Mouse (Mus musculus) right cerebral cortex, postnatal 25 days (tissue): Measurements from ENCODE around the gene Camkk2.
A peak's percentile ranks its signal among the peaks of the same experiment; 100 is the strongest.

Experiments used
- DNase-seq: peaks from one replicate; pipeline ENCODE4 v3.0.0; 2022

The Camkk2 gene

DNA sequence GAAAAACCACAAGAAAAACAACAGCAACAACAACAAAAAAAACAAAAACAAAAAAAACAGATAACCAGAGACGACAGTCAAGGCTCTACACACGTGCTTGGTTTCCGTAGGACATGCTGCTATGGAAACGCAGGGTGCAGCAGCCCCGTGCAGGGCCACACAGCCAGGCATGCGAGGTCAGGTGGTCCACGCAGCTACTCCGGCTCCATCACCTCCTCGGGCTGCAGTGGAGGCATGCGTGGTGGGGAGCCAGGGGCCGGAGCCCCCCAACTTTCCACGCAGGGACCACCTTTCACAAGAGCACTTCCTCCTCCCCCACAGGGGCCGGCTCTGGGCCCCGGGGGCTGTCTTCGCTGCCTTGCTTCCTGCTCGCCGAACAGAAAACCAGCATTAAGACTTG lies 45.3 kb downstream of the Camkk2 start:
- DNase-seq = no peak

DNA sequence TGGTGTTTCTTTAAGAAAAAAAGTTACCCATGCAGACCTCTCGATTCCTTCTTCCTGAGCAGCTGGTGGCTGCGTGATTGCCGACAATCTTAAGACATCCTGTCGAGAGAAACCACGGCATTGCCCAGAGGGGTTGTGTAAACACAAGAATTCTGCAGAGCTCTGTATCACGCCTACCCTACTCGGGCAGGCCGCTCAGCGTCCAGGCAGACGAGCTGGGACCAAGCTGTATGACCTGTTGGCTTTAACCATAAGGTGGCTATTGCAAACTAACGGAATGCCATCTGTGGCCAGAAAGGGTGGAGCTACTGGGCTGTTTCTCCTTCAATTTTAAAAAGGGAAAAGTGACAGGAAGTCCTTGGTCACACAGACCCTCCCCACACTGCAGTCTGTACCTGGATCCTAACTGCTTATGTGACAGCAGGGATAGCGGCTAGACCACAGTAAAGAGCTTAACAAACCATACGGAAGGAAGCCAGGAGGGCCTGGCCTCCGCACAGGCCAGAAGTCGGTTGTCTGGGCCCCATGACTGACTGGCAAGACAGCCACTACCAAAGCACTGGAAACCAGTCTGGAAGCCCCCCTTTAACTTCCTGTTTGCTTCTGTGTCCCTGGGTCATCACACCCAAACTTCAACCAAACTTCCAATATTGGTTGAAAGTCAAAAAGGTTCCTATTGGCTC lies 47.1 kb downstream of the Camkk2 start:
- DNase-seq = no peak

DNA sequence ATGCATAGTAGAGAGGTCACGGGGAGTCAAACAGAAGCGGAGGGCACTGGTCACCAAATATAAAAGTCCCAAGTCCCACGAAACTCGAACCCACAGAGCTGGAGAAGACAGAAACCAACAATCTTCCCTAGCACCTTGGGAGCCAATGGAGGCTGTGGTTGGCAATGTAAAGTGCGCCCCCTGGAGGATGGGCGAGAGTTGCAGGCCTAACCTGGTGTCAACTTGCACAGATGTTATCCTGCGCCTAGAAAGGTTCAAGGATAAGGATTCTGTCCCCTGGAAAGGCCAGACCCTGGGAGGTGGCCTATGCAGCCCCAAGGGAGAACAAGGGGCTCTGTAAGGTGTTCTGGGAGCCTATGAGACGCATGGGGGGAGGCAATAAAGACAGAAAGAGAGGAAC lies 47.9 kb downstream of the Camkk2 start:
- peak; percentile 46 for DNase-seq

DNA sequence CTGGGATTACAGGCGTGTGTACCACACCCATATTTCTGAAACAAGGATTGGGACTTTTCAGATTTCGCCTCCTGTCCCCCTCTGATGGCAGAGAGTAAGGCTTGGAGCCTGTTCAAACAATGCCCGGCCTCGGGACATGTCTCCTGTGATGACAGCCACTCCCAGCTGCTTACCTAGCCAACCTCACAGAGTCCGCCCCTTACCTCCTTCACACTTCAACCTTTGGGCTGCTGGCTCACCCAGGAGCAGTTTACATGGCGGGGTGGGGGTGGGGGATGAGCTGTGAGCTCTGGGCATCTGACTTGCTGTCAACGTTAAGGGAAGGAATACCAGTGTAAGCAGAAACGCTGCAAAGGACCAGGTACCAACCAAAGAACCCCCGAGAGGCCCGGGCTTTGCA lies 48.4 kb downstream of the Camkk2 start:
- DNase-seq = no peak

DNA sequence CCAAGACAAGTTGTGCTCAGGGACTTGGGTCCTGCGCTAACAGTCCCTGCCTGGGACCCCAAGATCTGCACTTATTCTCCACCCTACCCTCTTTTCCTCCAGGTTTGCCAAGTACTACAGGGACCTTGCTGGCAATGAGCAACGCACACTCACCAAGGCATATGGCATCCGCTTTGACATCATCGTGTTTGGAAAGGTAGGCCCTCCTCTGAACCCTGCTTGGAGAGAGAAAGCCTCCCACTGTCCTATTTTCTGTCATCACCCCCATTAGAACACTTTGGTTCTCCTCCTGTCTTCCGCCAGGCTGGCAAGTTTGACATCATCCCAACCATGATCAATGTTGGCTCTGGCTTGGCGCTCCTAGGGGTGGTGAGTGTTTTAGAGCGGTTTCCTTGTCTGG lies 52.1 kb downstream of the Camkk2 start:
- DNase-seq = no peak

DNA sequence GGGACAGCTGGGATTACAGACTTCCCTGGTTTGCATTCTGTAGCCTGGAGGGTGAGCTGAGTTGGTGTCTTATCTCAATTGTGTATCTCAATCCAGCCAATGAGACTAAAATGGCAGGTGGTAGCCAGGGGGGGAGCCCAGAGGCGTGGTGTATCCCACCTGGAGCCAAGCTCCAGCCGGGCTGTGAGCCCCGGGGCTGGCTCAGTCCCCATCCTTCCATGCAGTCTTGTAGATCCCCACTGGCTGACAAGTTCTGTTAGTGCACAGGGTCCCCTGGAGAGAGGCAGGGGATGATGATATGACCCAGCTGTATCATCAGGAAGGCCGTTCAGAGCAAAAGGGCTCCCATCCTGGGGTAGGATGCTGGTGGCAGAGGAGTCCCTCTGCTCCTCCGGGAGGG lies 52.6 kb downstream of the Camkk2 start:
- no peak for DNase-seq

DNA sequence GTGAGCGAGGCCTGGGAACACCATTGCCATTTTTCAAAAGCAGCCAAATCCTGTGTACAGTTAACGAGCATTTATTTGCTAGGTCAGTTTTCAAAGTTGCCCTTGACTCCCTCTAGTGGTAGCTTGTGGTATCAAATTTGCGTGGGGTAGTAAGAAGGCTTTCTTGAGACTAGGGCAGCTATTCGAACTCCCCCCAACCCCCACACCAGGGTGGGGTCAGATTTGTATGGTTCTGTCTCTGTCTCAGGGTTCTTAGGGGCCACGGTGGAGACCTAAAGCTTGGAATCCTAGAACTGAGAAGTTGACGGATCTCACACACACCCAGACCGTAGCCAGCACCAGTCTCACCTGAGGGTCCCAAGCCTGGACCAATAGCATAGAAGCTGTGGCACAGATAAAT lies 53.1 kb downstream of the Camkk2 start:
- peak; percentile 52 for DNase-seq

DNA sequence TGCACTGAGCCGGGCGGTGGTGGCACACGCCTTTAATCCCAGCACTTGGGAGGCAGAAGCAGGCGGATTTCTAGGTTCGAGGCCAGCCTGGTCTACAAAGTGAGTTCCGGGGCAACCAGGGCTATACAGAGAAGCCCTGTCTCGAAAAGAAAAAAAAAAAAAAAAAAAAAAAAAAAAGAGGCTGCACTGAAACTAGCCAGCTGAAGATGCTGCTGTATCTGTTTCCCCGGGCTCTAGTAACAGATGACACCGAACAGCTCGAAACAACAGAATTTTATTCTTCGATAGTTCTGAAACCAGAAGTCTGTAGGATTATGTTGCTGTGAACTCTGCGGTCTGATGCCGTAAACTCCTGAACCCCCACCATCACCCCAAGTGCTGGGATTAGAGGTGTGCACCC lies 53.8 kb downstream of the Camkk2 start:
- DNase-seq = no peak

DNA sequence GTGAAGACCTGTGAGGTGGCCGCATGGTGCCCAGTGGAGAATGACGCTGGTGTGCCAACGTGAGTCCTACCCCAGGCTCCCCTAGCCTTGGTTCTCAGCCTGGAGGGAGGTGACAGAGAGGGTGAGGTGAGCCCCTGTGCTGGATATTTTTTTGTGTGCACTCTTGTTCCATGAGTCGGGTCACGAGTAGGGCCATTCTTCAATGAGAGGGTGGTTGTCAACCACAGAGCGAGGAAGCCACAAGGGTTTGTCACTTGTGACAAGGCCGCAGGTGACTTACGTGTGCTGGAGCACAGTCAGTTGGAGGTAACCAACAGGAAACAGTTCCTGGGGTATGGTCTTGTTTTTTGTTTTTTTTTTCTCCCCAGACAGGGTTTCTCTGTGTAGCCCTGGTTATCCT lies 60.0 kb downstream of the Camkk2 start:
- no peak for DNase-seq

DNA sequence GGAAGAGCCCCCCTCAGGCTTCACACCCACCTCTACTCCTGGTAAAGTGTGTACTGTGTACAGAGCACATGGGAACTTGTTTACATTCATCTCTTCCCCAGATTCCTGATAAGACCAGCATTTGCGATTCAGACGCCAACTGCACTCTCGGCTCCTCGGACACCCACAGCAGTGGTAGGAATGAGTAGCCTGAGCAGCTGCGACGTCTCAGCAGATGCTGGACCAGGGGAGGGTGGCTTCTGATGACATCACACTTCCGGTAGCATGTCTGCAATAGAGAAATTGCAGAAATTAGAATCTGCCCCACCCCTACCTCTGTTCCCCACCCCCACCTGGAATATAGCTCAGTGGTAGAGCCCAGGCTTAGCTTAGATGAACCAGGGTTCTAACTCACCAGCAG lies 60.8 kb downstream of the Camkk2 start:
- no peak for DNase-seq

DNA sequence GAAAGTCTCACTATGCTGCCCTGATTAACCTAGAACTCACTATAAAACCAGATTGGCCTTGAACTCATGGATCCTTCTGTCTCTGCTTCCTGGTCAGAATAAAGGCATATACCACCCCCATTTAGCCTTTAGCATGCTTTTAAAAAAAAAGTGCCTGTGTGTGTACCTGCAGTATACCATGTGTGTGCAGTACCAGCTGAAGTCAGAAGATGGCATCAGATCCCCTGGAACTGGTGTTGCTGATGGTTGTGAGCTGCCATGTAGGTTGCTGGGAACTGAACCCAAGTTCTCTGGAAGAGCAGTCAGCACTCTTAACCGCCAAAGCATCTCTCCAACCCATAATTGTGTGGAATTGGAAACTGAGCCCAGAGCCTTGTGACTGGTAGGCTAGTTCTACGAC lies 62.4 kb downstream of the Camkk2 start:
- no peak for DNase-seq

DNA sequence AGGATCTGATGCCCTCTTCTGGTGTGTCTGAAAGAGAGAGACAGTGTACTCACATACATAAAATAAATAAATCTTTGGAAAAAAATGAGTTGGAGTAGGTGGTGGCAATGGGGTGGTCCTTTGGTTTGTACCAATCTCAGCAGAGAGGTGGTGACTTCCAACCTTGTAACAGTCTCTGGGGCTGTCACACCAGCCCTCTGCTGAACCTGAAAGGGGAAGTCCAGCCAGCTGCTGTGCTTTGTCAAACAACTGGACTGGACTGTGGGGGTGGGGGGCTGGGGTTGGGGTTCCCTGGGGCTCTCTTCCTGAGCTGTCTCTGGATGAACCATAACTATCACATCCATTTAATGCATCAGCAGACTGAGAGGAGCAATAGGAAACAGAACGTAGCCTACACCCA lies 63.5 kb downstream of the Camkk2 start:
- no peak for DNase-seq

DNA sequence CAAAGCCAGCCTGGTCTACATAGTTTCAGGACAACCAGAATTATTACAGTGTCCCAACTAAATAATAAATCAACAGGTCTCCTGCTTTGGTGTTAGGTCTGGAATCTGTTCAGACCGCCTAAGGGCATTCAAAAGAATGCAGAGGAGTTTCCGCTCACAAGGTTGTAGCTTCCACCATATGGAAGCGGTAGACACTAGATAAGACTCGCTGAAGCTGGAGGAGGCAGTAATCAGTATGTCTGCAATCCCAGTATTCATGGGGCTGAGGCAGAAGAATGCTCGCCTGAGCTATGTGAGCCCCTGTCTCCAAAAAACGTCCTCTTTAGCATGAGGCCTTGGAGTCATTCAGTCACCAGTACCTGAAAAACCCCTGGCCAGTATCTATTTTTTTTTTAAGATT lies 70.4 kb downstream of the Camkk2 start:
- DNase-seq = no peak

DNA sequence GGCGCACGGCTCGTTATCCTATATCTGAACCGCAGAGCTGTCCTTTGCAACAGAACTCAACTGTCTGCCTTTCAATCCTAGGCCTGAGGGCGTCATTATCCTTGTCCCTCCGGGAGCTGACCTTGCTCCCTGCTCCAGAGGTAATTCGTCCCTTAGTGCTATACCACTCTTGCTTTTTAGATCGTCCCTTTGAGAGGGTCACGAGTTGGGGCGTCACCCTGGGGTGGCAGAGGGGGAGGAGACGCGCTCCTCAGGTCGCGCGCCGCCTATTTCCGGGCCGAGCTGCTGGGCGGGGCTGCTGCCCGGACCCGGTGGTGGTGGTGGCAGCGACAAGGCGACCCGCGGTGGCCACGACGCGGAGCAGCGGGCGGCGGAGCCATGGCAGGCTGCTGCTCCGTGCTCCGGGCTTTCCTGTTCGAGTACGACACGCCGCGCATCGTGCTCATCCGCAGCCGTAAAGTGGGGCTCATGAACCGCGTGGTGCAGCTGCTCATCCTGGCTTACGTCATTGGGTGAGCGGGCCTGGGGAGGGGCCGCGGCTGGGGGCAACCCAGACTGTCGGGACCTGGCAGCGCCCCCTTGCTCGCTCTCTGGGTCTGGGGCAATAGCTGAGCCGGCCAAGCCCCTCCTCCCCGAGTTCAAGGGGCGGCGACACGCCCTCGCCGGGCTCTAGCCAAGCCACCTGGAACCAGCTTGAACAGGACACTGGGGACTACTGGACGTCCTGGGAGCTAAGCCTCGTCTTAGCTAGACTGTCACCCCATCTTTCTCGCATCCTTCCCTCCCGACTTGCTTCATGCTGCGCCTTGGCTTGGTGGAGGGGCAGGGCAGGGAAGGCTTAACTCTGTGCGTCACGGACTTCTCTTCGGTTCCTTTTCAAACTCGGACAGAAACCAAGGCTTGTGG lies 71.7 kb downstream of the Camkk2 start, which contains the start of gene P2rx4:
TSS of gene P2rx4 (plus strand) at position 269 of the 906 bp plus-strand sequence.
- peak; percentile 88 for DNase-seq

DNA sequence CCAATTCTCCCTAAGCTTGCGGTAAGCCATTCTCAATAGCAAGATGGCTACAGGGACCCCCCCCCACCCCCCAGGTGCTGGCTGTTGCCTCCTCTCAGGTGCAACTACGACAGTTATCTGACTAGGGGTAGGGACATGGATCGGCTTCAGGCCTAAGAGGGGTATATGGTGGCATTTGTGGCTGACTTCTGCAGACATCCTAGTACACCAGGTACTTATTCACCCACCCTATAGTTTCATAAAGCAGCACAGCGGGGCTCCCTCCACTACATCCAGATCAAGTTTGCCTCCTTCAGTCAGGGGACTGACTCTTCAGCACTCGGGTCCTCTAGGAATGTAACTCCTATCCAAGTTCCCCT lies 72.3 kb downstream of the Camkk2 start:
- no peak for DNase-seq

DNA sequence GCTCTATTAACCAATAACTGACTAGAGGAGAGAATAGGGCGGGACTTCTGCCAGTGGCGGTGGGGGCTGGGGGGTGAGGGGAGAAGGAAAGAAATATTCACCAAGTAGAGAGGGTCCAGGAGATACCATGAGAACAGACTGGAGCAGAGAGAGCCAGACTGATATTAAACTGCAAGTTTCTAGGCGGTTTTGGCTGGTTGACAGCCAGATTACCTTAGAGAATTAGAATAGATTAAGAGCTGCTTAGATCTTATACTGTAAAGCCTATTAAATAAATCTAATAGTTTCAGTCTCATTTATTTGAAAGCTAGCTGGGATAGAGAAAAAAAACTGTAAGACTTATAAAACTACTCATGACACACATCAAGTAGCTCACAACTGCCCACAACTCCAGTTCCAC lies 74.0 kb downstream of the Camkk2 start:
- DNase-seq = no peak

DNA sequence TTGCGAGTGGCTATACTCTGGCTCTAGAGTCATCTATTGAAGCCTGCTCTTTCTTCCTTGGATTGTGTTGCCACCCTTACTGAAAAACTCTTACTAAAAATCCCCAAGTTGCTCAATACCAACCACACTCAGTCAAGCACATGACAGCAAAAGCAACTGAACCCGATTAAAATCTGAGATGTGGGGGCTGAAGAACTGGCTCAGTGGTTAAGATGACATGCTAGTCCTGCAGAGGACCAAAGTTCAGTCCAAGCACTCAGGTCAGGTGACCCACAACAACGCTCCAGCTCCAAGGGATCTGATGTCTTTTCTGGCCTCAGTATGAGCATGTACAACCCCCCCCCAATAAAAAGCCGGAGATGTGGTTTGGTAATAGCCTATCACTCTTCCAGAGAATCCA lies 74.6 kb downstream of the Camkk2 start:
- no peak for DNase-seq

DNA sequence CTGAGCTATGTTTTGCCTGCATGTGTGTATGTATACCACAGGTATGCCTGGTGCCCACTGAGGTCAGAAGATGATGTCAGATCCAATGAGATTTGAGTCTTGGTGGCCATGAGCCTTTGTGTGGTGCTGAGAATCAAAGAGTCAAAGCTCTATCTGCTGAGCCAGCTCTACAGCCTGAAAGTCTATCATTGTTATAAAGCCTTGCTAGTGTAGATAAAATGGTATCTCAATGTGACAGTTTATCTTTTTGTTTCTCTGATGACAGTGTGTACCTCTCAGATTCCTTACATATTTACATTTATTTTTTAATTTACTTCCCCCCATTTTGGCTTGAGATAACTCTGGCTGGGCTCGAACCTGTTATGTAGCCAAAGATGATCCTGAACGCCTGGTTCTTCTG lies 75.6 kb downstream of the Camkk2 start:
- DNase-seq = no peak

DNA sequence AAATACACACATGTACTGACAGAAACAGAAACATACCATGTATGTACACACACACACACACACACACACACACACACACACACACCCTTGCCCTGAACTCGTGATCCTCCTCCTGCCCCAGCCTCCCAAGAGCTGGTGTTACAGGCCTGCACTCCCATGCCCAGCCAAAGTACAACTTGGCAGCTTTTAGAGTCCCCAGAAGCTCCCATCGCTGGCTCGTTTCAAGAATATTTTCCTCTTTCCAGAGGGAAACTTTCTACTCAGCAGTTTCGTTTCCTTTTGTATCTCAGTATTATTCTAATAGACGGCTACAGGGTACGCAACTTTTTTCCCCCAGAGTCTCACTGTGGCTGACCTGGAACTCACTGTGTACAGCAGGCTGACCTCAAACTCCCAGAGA lies 77.1 kb downstream of the Camkk2 start:
- no peak for DNase-seq

DNA sequence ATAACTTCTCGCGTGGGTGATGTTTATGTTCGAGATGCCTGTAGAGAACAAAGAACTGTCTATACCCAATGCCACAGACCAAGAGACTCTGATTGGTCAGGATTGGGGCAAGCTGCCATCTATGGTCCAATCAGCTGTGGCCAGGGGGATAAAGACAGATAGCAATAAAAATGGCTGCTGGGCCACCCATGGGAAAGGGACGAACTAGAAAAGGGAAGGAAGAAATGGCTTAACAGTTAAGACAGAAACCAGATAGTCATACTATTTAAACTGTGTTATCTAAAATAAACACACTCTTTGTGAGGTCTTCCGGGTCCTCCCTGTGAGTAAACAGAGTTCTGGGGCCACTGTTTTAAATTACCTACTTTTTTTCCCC lies 78.4 kb downstream of the Camkk2 start:
- no peak for DNase-seq

DNA sequence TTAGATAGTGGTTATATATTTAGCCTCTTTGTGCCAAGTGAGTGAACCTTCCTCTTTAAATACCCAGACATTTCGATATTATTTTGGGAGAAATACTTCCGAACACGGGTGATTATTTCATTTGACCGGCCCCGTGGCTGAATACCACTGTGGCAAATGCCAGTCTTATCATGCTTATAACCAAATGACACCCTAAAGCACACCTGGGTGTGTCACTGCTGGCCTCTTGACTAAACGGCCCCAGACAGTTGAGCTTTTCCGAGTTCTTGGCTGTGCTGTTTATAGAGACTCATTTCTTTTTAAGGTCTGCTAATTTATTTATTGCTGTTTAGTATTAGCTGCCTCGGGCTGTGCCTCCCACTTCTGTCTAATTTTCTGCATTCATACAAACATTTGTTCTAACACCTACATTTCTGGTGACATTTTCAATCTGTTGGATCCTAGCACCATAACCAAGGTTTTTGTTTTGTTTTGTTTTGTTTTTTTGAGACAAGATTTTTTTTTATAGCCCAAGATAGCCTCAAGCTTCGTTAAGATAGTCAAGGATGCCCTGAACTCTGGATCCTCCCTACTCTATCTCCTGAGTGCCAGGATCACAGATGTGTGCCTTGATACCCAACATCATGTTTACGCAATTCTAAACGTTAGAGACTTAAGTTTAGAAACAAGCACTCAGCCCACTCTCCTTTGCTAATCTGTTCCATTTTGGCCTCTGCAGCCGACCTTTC lies 78.9 kb downstream of the Camkk2 start:
- no peak for DNase-seq

DNA sequence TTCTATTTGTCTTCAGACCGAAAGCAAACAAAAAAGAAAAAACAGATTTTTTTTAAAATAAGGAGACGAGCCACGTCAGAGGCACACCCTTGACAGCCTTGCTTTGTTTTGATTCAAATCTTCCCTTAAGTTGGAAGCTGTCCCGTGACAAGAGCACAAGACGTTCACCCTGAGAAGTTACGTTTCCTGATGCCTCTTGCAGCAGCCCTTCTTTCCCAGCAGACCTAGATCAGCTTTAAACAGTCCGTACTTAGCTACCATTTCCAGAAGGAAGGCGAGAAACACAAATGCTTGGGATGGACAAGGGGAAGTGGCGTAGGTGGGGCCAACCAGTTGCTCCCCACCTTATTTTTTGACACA lies 80.5 kb downstream of the Camkk2 start:
- no peak for DNase-seq

DNA sequence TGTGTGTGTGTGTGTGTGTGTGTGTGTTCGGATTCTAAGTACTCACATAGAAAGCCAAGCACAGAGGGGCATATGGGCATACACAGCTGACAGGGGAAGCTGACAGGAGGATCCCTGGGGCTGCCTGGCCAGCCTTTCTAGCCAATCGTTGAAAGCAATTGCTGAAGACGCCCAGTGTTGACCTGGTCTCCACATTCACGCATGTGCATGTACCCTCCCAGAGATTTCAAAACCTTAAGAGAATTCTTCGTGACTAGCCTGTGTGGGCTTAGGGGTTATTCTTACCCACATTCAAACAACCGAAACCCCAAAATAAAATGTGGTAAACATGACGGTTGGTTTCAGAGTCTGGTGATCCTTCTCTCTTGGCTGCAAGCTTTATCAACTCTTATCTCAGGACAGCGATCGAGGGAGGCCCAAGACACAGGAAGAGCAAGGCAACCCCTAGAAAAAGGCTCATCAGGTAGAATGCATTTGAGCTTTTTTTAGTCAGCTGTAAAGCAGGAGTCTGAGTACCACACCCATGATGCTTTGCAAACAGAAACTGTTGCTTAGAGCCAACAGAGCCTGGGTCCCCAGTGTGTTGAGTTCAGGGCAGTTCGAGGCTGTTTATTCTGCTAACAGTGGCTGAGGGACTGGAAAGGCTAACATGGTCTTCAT lies 81.0 kb downstream of the Camkk2 start:
- no peak for DNase-seq

DNA sequence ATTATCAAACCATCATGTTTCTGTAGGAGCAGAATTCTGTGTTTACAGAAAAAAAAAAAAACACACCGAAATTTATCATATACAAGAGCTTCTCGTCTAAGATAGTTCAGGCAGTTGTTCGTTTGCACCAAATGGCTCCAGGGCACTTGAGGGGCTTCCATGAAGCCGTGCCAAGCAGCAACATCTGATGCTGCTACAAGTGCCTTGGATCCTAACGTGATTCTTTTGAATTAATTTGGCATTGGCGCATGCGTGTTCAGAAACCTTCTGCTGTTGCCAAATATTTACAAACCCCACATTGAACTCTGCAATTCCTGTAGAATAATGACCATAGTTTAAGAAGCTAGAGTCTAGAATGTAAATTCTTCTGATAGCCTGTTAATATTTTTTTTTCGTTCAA lies 83.7 kb downstream of the Camkk2 start:
- DNase-seq = no peak
